Mouse (Mus musculus) ovary, adult 18-20 months (tissue): ENCODE measurements around the gene Gm28048.
A peak's percentile ranks its signal among the peaks of the same experiment; 100 is the strongest.

Experiments used
- DNase-seq: peaks from one replicate; pipeline ENCODE4 v3.0.0; 2022; ENCODE audit warnings: low spot score, mixed read lengths

Gene Gm28048

DNA sequence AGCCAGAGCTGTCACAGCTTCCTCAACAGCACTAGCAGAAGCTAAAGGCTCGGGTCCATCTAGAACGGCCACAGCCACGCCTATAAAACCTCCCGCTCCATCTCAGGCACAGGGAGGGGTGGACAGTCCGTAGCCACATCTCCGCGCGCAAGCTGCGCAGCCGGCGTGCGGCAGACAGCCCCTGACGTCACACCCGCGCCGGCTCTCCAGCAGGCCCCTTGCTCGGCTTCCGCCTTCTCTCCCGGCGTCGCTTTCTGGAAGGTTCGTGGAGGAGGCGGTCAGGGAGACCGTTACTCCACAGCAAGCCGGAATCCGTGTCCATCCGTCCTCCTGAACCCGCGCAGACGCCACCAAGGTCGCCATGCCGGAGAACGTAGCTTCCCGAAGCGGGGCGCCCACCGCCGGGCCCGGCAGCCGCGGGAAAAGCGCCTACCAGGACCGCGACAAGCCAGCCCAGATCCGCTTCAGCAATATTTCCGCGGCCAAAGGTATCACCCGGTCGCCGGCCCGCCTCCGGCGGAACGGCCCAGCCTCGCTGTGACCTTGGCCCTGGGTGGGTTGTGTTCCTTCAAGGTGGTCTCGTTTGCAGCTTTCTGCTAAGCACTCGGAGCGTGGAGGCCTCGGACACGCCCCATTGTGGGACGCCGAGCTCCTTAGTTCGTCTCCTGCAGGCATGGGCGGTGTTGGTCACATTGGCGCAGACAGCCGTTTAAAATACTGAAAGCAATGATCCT, 8.7 kb upstream of the Gm28048 start, which contains the start of gene Cct4:
Gene Cct4, plus strand, starts transcription at position 127 of the 734 bp plus-strand sequence.
- DNase-seq, result peak; percentile 92

DNA sequence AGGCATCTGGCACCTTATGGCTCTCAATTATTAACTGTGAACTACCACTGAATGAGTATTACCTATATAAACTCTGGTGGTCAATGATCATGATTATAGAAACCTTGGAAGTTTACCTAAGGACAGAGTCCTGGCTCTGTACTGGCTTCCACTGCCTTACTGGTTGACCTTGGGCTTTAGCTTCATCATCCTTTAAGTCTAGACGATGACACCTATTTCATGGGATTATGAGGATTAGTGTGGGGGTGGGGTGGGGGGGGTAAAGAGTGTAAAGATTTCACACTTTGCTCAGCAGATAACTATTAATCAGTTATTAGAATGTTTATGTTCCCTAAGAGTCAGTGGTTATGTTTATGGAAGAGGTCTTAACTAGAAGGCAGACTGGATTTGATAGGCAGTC, 7.9 kb upstream of the Gm28048 start:
- DNase-seq, result no peak

DNA sequence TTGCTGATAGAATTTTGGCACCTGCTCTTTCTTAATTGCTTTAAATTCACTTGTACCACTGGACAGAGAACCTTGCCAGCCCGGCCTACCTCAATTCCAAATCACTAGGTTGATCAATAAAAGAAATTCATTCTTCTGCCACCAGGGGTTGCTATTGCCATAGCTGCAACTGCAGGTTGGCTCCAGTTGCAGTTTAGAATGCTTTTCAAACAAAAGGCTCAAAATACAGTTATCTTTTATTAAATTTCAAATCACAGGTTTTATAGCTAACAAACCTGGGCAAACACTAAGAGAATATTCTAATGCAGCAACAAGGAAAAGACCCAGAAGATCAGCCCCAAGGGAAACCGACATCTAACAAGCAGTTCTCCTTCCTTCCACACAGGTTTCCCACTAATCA, 5.5 kb upstream of the Gm28048 start:
- DNase-seq, result no peak

DNA sequence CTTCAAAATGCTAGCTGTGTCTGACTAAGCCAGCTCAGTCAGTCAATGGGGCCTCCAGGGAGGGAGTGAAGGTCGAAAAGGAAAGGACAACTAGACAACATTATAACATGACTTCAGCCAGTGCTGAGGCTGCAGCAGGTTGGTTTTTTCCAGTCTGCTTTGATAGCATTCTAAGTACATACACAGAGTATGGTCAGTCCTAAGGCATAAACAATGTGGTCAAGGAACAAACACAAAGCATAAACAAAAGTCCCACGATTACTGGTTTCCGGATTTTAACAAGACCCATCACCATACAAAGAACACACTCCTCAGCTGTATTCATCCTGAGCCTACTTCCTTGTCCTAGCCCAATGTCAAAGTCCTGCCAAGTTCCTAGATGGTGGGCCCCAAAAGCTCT, 3.6 kb upstream of the Gm28048 start:
- no peak for DNase-seq

DNA sequence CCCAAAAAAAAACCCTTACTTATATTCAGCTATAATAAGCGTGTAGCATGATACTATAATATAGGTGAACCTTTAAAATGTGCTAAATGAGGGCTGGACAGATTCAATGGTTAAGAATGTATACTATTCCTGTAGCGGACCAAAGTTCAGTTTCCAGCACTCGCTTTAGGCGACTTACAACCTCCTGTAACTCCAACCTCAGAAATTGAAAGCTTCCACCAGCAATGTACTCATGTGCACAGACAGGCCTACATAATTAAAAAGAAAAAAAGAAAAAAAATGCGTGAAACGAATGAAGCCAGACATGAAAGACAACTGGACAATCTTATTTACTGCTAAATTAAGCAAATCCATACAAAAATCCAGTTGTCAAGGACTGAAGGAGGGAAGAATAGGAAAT, 956 bp upstream of the Gm28048 start:
- no peak for DNase-seq

DNA sequence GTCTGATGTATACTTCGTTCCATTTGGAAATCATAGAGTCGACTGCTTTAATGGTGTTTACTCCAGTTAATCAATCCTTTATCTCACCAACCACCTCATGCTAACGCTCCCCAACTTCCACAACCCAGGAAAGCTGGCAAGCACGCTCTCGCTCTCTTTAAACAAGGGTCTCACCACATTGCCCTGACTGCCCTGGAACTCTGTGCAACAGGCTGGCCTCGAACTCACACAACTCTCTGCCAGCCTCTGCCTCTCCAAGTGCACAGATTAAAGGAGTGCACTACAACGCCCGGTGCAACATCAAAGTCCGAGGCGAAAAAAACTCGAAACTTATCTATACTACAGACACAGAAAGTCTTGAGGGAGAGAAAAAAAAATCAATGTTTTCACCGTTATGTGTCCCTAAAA, 343 bp downstream of the Gm28048 start:
- DNase-seq, result no peak

DNA sequence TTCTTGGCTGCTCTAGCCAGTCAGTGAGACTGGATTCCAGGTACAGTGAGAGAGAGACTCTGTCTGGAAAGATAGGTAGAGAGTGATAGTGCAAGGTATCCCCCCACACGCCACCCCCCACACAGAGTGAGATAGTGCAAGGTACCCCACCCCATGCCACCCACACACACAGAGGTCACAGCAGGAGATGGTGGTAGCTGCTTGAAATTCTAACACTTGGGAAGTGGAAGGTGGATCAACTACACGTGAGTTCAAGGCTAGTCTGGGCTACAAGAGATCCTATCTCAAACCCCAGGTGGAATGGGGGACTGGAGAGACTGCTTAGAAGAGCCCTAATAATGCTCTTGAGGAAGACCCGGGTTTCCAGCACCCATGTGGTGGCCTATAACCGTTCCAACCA, 849 bp downstream of the Gm28048 start:
- DNase-seq, result no peak

DNA sequence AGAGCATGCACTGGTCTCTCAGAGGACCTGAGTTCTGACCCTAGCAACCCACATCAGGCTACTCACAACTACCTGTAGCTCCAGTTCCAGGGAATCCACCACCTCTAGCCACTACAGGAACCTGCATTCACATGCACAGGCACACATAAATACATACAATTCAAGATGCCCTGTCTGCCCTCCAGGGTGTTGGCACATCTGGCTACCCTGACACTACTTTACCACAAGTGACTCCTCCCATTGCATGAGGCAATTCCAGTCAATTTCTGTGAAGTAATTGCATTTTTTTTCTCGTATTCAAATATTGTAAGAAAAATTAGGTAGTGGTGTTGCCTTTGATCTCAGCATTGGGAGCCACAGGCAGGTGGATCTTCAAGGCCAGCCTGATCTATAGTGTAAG, 2.7 kb downstream of the Gm28048 start:
- DNase-seq, result no peak

DNA sequence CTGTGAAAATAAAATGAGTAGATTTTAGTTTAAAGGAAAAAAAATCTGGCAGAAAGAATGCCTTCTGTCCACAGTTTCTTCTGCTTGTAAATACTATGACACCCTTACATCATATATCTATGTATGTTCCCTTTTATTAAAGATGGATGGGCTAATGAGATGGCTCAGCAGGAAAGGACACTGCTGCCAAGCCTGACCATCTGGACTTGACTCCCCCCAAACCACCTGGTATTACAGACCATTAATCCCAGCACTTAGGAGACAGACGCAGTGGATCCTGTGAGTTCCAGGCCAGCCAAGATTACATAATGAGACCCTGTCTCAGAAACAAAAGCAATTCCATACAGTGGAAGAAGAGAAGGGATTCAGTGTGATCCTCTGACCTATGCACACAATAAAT, 3.2 kb downstream of the Gm28048 start:
- no peak for DNase-seq

DNA sequence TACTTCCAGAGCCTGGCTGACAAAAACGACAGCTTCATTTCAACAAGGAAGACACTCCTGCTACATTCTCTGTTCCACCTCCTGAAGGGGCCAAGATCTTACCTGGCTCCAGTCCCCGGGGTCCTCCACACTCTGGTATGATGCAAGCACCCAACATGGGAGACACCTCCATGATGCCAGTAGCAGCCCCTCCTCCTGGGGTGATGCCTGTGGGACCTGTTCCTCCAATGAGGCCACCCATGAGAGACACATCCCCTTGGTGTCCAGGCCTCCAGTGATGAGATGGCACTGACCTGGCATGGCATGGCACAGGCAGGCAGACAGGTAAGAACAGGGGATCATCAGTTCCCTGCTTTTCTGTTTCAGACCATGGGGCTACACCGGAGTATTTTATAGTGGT, 3.7 kb downstream of the Gm28048 start:
- no peak for DNase-seq

DNA sequence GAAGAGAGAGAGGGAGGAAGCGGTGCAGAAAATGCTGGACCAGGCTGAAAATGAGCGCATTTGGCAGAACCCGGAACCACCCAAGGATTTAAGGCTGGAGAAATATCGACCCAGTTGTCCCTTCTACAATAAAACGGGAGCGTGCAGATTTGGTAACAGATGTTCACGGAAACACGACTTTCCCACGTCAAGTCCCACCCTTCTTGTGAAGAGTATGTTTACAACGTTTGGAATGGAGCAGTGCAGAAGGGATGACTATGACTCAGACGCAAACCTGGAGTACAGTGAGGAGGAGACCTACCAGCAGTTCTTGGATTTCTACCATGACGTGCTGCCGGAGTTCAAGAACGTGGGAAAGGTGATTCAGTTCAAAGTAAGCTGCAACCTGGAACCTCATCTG, 8.3 kb downstream of the Gm28048 start:
- DNase-seq, result no peak

DNA sequence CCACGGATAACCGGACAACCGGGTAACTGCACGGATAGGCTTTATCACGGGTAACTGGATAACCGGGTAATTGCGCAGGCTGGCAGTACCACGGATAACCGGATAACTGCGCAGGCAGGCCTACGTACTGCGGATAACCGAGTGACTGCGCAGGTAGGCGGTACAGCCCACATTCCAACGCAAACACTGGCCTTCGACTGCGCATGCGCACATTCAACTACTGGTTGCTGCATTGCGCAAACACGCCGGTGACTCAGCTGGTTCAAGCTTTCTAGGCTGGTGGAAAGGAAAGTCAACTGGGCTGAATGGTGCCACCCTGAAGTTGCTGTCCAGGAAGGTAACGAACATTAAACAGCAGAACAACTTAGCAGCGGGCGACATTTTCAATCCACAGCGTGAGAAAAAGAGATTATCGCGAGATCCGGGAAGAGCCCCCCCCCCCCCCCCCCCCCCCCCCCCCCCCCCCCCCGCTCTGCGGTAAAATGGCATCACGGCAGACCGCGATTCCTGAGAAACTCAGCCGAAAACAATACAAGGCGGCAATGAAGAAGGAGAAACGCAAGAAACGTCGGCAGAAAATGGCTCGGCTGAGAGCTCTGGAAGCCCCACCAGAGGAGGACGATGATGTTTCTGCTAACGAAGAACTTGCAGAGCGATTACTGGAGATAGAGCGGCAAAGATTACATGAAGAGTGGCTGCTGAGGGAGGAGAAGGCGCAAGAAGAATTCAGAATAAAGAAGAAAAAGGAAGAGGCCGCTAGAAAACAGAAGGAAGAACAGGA, 9.0 kb downstream of the Gm28048 start:
- peak; percentile 75 for DNase-seq

DNA sequence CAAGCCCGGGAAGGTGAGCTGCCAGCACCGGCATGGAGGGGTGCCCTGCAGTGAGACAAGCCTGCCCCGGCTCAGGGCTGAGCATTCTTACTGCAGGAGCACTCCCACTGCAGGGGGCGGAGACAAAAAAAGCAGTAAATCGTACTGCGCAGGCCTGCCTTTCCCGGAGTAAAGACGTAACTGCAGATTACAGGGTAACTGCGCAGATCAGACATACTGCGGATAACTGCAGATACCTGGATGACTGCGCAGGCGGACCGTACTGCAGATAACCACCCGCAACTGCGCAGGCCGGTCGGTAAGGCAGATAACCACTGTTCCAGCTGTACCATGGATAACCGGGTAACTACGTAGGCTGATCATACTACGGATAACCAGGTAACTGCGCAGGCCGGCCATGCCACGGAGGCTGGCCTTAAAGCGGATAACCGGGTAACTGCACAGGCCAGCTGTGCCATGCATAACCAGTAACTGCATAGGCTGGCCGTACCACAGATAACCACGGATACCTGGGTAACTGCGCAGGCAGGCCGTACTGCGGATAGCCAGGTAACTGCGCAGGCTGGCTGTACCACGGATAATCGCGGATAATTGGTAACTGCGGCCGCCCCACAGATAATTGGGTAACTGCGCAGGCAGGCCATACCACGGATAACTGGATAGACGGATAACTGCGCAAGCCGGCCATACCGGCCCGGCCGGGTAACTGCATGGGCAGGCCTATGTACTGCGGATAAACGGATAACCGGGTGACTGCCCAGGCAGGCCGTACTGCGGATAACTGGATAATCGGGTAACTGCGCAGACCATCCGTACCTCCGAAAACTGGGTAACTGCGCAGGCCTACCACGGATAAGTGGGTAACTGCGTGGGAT, 9.8 kb downstream of the Gm28048 start, which contains the start of gene Zrsr1:
Gene Zrsr1, plus strand, starts transcription at position 171 of the 875 bp plus-strand sequence.
- peak; percentile 70 for DNase-seq

DNA sequence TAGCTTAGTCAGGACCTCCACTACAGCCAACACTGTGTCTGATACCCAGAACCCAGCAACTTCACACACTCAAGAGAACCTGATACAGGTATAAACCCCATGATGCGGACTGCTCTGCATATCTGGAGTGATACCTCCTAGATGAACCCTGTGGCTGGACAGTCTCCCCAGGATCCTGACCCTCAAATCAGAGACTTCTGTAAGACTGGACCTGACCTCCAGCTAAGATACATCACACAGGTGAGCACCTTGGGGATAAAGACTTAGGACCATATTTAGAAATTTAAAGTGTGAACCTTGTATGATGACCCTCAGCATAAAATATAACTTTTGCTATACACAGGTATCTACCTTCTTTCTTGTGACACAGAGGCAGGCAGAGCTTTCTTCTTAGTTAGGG, 11.3 kb downstream of the Gm28048 start:
- DNase-seq, result no peak

DNA sequence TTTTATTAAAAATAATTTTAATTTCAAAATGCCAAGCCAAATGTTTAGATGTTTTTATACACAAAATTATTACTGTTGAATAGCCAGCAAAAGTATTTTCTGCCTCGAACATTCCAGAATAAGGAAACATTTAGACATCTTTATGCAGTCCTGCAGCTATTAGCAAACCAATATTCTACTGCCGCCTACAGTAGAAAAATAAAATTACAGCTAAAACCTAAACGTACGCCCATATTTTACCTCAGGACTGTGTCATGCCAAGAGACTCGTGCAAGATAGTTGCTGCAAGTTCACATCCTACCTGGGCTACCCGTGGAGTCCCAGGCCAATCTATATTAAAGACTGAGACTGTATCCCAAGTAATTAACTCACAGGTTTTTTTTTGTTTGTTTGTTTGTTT, 12.4 kb downstream of the Gm28048 start:
- DNase-seq, result no peak

DNA sequence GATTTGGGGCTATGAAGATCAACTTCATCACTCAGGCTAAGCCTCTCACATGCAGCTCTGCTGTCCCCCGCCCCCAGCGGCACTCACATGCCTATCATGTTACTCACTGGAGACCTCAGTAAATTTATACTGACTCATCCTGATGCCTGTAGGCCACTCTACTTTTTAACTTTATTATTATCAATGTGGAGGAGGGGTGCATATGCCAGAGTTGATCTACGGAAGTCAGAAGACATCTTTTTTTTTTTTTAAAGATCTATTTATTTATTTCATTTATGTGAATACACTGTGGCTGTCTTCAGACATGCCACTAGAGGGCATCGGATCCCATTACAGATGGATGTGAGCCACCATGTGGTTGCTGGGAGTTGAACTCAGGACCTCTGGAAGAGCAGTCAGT, 16.4 kb downstream of the Gm28048 start:
- no peak for DNase-seq

DNA sequence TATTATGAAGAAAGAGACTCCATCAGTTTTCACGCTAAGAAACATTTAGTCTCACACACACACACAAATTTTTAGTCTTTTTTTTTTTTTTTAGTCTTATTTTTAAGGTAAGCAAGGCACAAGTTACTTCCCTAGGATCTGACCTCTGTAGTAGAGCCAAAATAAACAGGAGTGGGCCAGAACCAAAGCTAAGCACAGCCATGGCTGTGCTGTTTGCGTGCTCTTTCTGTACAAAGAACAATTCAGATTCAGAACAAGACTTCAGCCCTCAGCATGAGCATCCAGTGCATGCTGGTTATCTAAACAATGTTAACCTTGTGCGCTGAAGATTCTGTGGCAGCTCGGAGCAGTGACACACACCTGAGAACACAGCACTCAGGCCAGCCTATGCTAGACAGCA, 17.5 kb downstream of the Gm28048 start:
- DNase-seq, result no peak

DNA sequence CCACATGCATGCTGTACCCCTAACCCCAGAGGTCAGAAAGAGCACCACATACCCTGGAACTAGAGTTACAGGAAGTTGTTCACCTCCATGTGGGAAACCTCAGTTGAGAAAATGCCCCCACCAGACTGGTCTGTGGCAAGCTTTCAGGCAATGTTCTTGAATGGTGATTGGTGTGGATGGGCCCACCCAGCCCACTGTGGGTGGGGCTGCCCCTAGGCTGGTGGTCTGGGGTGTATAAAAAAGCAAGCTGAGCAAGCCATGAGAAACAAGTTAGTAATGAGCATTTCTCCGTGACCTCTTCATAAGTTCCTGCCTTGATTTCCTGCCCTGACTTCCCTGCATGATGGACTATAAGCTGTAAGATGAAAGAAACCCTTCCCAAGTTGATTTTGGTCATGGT, 19.8 kb downstream of the Gm28048 start:
- DNase-seq, result no peak

DNA sequence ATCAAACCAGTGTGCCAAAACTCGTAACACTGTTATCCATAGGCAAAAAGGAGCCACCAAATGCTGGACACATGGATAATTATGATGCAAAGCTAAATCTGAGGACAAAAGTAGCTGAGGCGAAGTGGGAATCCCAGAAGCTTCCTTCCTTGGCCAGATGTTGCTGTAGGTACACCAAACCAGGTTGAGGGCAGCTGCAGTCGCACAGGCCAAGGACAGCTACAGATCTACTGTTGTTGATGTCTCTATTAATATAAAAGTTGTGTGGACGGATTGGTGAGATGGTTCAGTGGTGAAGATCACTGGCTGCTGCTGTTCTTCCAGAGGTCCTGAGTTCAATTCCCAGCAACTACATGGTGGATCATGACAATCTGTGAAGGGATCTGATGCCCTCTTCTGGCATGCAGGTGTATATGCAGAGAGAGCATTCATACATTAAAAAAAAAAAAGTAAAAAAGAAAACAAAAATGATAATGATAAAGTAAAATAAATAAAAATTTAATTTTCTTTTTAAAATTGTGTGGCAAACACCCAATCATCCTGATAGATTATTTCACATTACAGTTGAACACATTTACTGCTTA, 24.0 kb downstream of the Gm28048 start:
- no peak for DNase-seq

DNA sequence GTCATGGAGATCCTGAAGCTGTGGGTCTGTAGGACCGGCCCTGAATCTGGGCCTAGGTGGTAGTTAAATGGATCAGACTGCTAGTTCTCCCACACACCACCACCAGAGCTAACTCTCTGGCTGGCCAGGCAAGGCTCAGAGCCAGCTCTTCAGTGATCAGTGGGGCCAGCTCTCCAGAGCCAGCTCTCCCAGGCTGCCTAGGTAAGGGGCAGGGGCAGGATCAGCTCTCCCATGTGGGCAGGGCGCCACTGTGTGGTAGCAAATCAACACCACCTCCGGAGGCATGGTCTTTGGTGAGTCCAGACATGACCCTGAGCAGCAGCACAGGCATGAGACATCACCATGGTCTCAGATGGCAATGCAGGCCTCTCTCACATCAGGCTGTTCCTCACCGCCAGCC, 25.1 kb downstream of the Gm28048 start:
- peak; percentile 59 for DNase-seq

DNA sequence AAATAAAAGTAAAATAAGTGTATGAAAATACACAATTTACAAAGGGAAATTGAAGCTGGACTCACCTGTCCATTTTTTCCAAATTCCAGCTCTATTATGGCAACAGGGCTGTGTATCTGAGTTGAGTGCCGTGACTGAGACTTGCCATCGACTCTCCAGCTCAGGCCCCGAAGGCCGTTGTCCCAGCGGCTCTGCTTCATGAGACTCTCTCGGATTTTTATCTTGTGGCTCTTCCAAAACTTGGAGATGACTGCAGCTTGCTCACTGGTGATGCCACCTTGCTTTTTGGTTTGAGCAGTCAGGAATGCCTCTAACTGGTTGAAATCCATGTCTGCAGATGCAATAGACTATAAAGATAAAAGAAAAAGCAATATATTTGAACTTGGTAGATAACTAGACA, 25.5 kb downstream of the Gm28048 start:
- DNase-seq, result no peak

DNA sequence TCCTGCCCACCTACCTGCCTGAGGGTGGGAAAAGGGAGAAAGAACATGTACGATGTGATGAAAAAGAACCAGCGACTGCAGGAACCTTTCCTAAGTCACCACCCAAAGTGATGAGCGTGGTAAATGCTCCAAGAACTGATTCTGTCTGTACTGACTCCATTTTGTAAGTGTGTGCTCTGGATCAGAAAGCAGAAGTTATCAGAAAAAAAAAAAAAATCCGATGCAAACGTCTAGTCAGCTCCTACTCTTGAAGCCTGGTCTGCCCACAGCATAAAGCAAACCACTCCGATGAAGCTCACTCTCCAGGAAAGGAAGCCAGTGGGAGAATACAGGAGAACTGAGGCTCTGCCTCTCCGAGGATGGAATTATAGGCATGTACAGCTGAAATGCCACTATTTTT, 29.2 kb downstream of the Gm28048 start:
- no peak for DNase-seq
